Mouse (Mus musculus): ENCODE measurements around the gene Zfp445.
"Not testable (repeated sequence)": the region's sequence is repeated elsewhere in the genome, so short reads cannot be mapped to it uniquely, and the experiment has no call there.

Zfp445 gene

GRCm38 (mm10) chr9:122865697-122866166, at the start of gene Zfp445:
TSS of gene Zfp445 (minus strand) at chr9:122866006.
- DNase-seq, result peak; percentile 88

GRCm38 (mm10) chr9:122902717-122903535, 37.1 kb upstream of the Zfp445 start:
- DNase-seq, result peak; percentile 51

GRCm38 (mm10) chr9:122901047-122901446, 35.2 kb upstream of the Zfp445 start:
- no peak for DNase-seq

GRCm38 (mm10) chr9:122886372-122887179, 20.8 kb upstream of the Zfp445 start:
- peak; percentile 82 for DNase-seq

- DNase-seq, result no peak
Measured at GRCm38 (mm10) chr9:122885385-122885784, 19.6 kb upstream of the Zfp445 start, which contains the start of gene Zkscan7. TSS of gene Zkscan7 (plus strand) at chr9:122885685.

- no peak for DNase-seq
Measured at GRCm38 (mm10) chr9:122875145-122875544, 9.3 kb upstream of the Zfp445 start.

GRCm38 (mm10) chr9:122874653-122875052, 8.8 kb upstream of the Zfp445 start:
- no peak for DNase-seq

- DNase-seq, result no peak
Measured at GRCm38 (mm10) chr9:122872595-122872994, 6.8 kb upstream of the Zfp445 start.

- DNase-seq, result no peak
Measured at GRCm38 (mm10) chr9:122866192-122866591, 386 bp upstream of the Zfp445 start.

- no peak for DNase-seq
Measured at GRCm38 (mm10) chr9:122864848-122865247, 958 bp downstream of the Zfp445 start.

GRCm38 (mm10) chr9:122863731-122864130, 2.1 kb downstream of the Zfp445 start:
- no peak for DNase-seq

GRCm38 (mm10) chr9:122860752-122861151, 5.1 kb downstream of the Zfp445 start:
- DNase-seq, result no peak

GRCm38 (mm10) chr9:122856716-122857115, 9.1 kb downstream of the Zfp445 start:
- DNase-seq, result no peak

- DNase-seq, result no peak
Measured at GRCm38 (mm10) chr9:122855617-122856016, 10.2 kb downstream of the Zfp445 start.

- not testable (repeated sequence) for DNase-seq
Measured at GRCm38 (mm10) chr9:122855141-122855540, 10.7 kb downstream of the Zfp445 start.

GRCm38 (mm10) chr9:122854526-122854925, 11.3 kb downstream of the Zfp445 start:
- DNase-seq, result no peak

GRCm38 (mm10) chr9:122847811-122848311, 17.9 kb downstream of the Zfp445 start:
- not testable (repeated sequence) for DNase-seq

GRCm38 (mm10) chr9:122846156-122846555, 19.6 kb downstream of the Zfp445 start:
- DNase-seq, result peak; percentile 34

GRCm38 (mm10) chr9:122845621-122846020, 20.2 kb downstream of the Zfp445 start:
- no peak for DNase-seq

GRCm38 (mm10) chr9:122843760-122844159, 22.0 kb downstream of the Zfp445 start, which contains the start of gene Gm35549:
TSS of gene Gm35549 (minus strand) at chr9:122844035.
- peak; percentile 50 for DNase-seq

- DNase-seq, result peak; percentile 83
Measured at GRCm38 (mm10) chr9:122837680-122838079, 28.1 kb downstream of the Zfp445 start.

- no peak for DNase-seq
Measured at GRCm38 (mm10) chr9:122837216-122837615, 28.6 kb downstream of the Zfp445 start.

GRCm38 (mm10) chr9:122836790-122837189, 29.0 kb downstream of the Zfp445 start:
- DNase-seq, result no peak

All from lung, postnatal 36 days (tissue).